Mouse (Mus musculus) spleen, adult 2 months (tissue): ENCODE results near the gene Heyl. TPM values are rescaled to one million over a fixed set of nuclear protein-coding genes. Genes with fewer than 3 reads are reported as not detected.

ENCODE experiments used
- DNase-seq, 2 experiments: peaks; one replicate each; pipeline versions ENCODE4 v3.0.0 to v3.0.0-alpha.2; 2012 to 2021; ENCODE audit warnings: low spot score in 2 of 2, low read depth in 1 of 2
- H3K27ac ChIP-seq: fragments of 200-500 bp; 2 replicates; pipeline ENCODE4 v1.5.1; 2012; ENCODE audit warnings: low read length, inconsistent platforms; ENCODE audit not compliant: insufficient read depth
- H3K27me3 ChIP-seq: fragments of 200-500 bp; 2 replicates; pipeline ENCODE4 v1.6.1; 2012; ENCODE audit warnings: mild to moderate bottlenecking, moderate library complexity, low read length, inconsistent platforms; ENCODE audit not compliant: control insufficient read depth, insufficient read depth
- H3K36me3 ChIP-seq: fragments of 200-500 bp; 2 replicates; pipeline ENCODE4 v1.6.1; 2012; ENCODE audit warnings: mild to moderate bottlenecking, low read length, inconsistent platforms; ENCODE audit not compliant: control insufficient read depth, insufficient read depth
- H3K4me1 ChIP-seq: fragments of 200-500 bp; 2 replicates; pipeline ENCODE4 v1.6.1; 2011; ENCODE audit warnings: inconsistent platforms; ENCODE audit not compliant: control insufficient read depth, insufficient read depth, insufficient read length
- H3K4me3 ChIP-seq: fragments of 200-500 bp; 2 replicates; pipeline ENCODE4 v1.5.1; 2011; ENCODE audit warnings: mild to moderate bottlenecking, inconsistent platforms; ENCODE audit not compliant: insufficient read depth, insufficient read length; ENCODE audit errors: extremely low read depth
- CTCF ChIP-seq: fragments of 200-500 bp; IDR thresholded peaks from 2 replicates; pipeline ENCODE4 v1.5.1; 2011; ENCODE audit warnings: mild to moderate bottlenecking, inconsistent platforms; ENCODE audit not compliant: insufficient read depth, insufficient read length, insufficient replicate concordance; ENCODE audit errors: extremely low read depth
- POLR2A ChIP-seq: fragments of 200-500 bp; IDR thresholded peaks from 2 replicates; pipeline ENCODE4 v1.6.1; 2011; ENCODE audit warnings: low read depth, low read length, inconsistent platforms
- WGBS: fragments of 180-500 bp; shearing (Covaris S2); methylation state at CpG from one replicate; pipeline ENCODE4 v1.1.7; 2018; 5-methylcytosine and 5-hydroxymethylcytosine counted together
- polyA plus RNA-seq: library from polyadenylated mRNA; depleted of rRNA; stranded (reverse); fragments of >200 nt; gene quantifications from 2 replicates; pipeline ENCODE4 v1.2.3, GENCODE M21; 2012

Heyl gene
- polyA plus RNA-seq, 1 experiment: 2.9 TPM

GRCm38 (mm10) chr4:123239361-123240203, 6.2 kb downstream of the Heyl start:
- 7% methylated on average over 54 of the region's 58 CpGs for WGBS
- Histone ChIP-seq H3K4me3 (peak overlapping the region; percentile 26; the same call in 1 of the 2 replicates), H3K27ac (peak overlapping the region; percentile 5; the same call in 1 of the 2 replicates), H3K27me3 (peaks cover 3% of the 10 kb centered on the region; the same call in 1 of the 2 replicates), H3K36me3 (no peaks in the 10 kb centered on the region), H3K4me1 (peaks cover 19% of the 10 kb centered on the region)
- no peak for DNase-seq
- TF ChIP-seq CTCF (no peak), POLR2A (no peak)

GRCm38 (mm10) chr4:123246221-123246620, 12.9 kb downstream of the Heyl start:
- no peak for DNase-seq
- TF ChIP-seq POLR2A (no peak), CTCF (no peak)
- Histone ChIP-seq H3K27me3 (no peaks in the 10 kb centered on the region), H3K36me3 (no peaks in the 10 kb centered on the region), H3K4me1 (no peaks in the 10 kb centered on the region), H3K27ac (no peak overlapping the region), H3K4me3 (no peak overlapping the region)
- 83% methylated on average over 7 of the region's 7 CpGs for whole genome bisulfite sequencing

DNA sequence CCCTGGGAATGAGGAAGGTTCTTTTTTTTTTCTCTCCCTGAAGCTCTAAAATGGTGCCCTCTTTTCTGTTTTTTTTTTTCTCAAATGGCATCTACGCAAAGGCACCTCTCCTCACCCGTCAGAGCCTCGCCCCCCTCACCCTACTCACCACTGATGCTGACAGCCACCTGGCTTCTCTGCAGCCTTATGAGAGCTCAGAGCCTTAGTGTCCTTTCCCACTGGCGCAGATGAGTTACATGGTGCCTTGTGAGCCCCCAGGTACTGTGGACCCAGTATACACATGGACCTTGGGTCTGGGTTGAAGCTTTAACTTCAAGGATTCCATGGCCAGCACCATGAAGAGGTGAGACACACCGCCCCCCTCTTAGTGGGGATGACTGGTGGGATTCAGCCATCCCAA, 13.3 kb downstream of the Heyl start:
- WGBS: 96% methylated on average over 5 of the region's 5 CpGs
- Histone ChIP-seq H3K27me3 (no peaks in the 10 kb centered on the region), H3K4me3 (no peak overlapping the region), H3K4me1 (no peaks in the 10 kb centered on the region), H3K36me3 (no peaks in the 10 kb centered on the region), H3K27ac (no peak overlapping the region)
- no peak for TF ChIP-seq CTCF
- TF ChIP-seq POLR2A: no peak
- DNase-seq: no peak

DNA sequence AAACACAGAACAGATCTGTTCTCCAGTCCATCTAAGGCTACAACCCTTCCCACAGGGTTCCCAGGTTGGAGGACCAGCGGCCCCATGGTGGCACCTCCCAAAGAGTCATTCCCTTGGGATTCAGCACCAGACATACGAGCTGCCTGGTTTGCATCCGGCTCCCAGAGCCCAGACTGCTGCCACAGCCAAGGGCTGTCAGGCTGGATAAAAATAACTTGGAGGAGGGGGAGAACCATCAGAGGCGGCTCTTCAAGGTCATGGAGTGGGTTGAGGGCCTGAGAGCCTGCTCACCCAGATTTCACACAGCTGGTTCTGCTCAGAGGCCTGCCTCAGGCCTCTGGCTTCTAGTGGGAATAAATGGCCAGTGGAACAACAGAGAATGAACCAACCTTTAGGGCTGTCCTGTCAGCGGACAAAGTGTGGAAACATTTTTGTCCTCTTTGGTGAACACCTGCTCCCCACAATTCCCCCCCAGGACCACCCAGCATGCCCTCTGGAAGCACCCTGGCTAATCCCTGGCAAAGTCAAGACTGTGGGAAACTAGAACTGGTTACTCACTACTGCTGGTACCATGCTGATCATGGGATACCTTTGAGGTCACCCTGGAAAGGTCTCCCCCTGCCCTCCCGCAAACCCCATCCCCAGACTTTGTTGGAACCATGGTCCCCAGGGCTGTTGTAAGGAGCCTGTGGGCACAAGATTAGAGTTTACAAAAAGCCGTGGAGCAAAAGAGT, 14.0 kb downstream of the Heyl start:
- WGBS: 82% methylated on average over 7 of the region's 7 CpGs
- Histone ChIP-seq H3K4me3 (no peak overlapping the region), H3K27me3 (no peaks in the 10 kb centered on the region), H3K36me3 (no peaks in the 10 kb centered on the region), H3K4me1 (no peaks in the 10 kb centered on the region), H3K27ac (no peak overlapping the region)
- DNase-seq: no peak
- no peak for TF ChIP-seq CTCF
- no peak for TF ChIP-seq POLR2A

GRCm38 (mm10) chr4:123248971-123249567, 15.7 kb downstream of the Heyl start:
- no peak overlapping the region for H3K4me3 ChIP-seq
- no peak overlapping the region for H3K27ac ChIP-seq
- no peaks in the 10 kb centered on the region for H3K36me3 ChIP-seq
- no peaks in the 10 kb centered on the region for H3K4me1 ChIP-seq
- H3K27me3 ChIP-seq: no peaks in the 10 kb centered on the region
- no peak for DNase-seq
- WGBS: 86% methylated on average over 7 of the region's 7 CpGs
- no peak for TF ChIP-seq CTCF
- TF ChIP-seq POLR2A: no peak

GRCm38 (mm10) chr4:123252214-123252613, 18.9 kb downstream of the Heyl start:
- Histone ChIP-seq H3K4me1 (no peaks in the 10 kb centered on the region), H3K27me3 (no peaks in the 10 kb centered on the region), H3K27ac (no peak overlapping the region), H3K4me3 (no peak overlapping the region), H3K36me3 (no peaks in the 10 kb centered on the region)
- DNase-seq: no peak
- WGBS: 91% methylated on average over 5 of the region's 5 CpGs
- TF ChIP-seq CTCF: no peak
- TF ChIP-seq POLR2A: no peak
